Mouse (Mus musculus) cerebellum, postnatal 36 days (tissue): Measurements from ENCODE around the gene H2-DMb2.
A peak's percentile ranks its signal among the peaks of the same experiment; 100 is the strongest.

ENCODE experiments used
- DNase-seq, 2 experiments: peaks; one replicate each; pipeline ENCODE4 v3.0.0; 2021 to 2022; ENCODE audit warnings: mixed read lengths in 2 of 2

The H2-DMb2 gene

GRCm38 (mm10) chr17:34119249-34120179 is 23.6 kb upstream of the H2-DMb2 start, which contains the start of gene H2-DMa:
TSS of gene H2-DMa (plus strand) at chr17:34119541.
- DNase-seq: peak; percentile 99

GRCm38 (mm10) chr17:34120180-34120723 is 22.9 kb upstream of the H2-DMb2 start:
- DNase-seq: peak; percentile 84 to 90

DNA sequence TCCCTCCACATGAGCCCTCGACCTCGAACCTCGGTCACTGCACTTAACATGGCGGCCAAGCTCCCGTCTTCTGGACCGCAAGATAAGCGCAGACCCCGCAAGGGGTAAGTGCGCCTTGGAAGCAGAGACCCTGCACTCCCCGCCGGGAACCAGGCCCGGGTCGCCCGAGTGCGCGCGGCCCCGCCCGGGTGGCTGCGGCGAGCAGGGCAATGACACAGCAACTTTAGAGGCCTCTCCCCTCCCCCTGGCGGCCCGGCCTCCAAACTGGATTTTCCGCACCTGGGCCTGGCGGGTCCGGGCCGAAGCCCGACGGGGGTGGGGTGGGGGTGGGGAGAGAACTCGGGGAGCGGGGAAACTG is 22.3 kb upstream of the H2-DMb2 start:
- DNase-seq: peak; percentile 80 to 82

GRCm38 (mm10) chr17:34121172-34121878 is 21.8 kb upstream of the H2-DMb2 start:
- peak; percentile 75 to 77 for DNase-seq

- peak; percentile 70 to 73 for DNase-seq
Measured at GRCm38 (mm10) chr17:34121879-34122187, 21.3 kb upstream of the H2-DMb2 start.

GRCm38 (mm10) chr17:34122188-34122984 is 20.7 kb upstream of the H2-DMb2 start, which contains the start of gene Brd2:
TSS of gene Brd2 (minus strand) at chr17:34122634.
- DNase-seq: peak; percentile 97 to 98

- DNase-seq: no peak
Measured at GRCm38 (mm10) chr17:34123111-34123510, 20.0 kb upstream of the H2-DMb2 start.

DNA sequence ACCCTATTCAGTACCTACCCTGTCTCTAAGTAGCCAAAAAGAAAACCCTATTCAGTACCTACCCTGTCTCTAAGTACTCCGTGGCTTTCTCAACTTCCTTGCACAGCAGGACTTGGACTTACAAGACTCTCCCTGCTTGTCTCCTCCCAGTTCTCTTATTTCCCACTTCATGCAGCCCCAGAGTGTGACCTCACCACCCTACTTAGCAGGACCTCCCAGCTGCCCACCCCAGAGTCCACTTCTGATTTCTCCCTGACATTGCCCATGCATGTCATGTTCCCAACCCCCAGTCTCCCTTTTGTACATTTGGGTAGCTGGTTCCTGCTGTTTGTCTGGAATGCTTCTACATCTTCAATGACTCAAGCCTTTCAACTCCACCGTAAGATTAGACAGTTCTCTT is 19.6 kb upstream of the H2-DMb2 start:
- no peak for DNase-seq

DNA sequence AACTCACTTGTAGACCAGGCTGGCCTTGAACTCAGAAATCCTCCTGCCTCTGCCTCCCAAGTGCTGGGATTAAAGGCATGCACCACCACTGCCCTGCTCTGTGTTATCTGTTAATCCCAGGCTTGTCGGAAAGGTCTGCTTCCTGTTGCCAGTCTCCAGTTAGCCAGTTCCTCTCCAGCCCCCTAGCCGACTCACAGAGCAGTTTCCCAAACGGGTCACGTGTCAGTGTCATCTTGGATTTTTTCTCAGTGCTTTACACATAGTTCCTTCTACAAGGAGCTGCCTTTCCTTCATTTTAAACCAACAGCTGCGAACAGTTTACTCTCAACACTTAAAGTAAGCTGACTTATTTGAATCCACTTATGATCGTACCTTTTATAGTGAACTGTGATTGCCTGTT is 18.5 kb upstream of the H2-DMb2 start:
- no peak for DNase-seq

GRCm38 (mm10) chr17:34126826-34127420 is 16.2 kb upstream of the H2-DMb2 start:
- DNase-seq: no peak

GRCm38 (mm10) chr17:34127475-34127874 is 15.6 kb upstream of the H2-DMb2 start:
- peak; percentile 65 to 75 for DNase-seq

- no peak for DNase-seq
Measured at GRCm38 (mm10) chr17:34128264-34128937, 14.7 kb upstream of the H2-DMb2 start.

DNA sequence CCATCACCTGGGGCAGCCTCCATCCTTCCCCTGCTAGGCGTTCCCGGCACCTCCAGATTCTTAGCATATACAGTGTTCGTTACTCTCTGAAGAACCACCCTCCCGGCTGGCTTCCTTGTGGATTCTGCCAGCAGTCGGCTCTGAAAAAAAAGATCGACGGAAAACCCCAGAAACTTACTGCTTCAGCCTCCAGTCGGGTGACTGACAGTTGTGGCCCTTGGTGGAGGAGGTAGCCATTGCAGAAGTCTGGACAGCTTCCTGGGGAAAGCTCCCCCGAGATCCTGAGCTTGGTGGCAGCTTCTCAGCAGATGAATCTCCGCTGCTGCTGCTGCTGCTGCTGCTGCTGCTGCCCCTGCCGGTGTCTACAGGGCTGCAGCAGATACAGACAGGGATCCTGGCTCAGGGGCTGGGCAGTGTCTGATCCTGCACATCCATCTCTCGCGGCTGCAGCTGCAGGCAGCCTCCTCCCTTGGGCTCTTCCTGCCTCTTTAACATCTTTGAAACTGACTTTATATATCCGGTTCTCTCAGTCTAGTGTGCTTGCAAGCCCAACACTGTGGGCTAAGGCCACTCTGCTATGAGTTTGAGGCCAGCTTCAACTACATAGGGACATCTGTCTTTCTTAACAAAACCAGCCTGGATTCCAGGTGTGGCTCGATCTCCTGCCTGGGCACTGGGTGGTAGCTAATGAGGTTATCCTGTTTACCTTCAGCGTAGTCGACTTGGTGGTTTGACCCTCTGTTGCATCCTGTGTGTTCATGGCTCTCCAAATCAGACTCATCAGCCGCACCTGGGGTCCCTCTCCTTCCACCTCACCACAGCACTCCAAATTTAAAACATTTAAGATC is 13.9 kb upstream of the H2-DMb2 start:
- no peak for DNase-seq

DNA sequence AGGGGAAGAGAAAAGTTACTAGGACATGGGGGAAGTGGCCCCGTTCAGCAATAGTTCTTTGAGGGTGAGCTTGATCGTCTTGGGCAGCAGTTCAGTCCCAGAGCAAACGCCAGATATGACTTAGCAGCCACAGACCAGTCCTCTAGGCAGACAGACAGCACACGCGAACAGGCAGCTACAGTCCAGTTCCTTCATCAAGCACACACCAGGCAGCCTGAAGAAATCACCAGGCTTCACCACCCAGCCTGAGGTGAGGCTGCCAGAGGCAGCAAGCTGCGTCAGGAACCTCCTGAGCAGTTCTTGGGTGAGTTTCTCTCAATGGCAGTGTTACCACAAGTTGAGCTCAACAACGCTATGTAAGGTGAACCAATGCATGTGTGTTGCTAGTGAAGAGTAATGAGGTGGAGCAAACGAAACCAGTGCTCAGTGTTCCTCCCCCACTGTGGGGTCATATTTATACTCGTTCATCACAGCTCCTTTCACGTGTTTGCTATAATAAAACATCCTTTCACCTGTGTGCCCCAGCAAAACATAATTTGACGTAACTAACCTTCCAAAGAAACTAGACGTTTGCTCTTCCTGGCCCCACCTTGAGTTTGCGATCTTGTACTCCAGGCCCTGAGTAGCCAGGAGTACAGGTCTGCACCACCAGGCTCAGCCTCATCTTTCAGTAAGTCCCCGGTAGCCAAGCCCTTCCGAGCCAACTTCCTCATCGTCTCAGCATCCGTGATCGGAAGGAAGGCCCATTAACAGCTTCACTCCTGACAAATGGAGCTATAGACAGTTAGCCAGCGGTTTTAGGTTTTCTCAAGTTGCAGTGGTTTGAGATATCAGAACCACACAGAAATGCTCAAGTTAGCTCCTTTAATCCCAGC is 12.8 kb upstream of the H2-DMb2 start:
- no peak for DNase-seq

DNA sequence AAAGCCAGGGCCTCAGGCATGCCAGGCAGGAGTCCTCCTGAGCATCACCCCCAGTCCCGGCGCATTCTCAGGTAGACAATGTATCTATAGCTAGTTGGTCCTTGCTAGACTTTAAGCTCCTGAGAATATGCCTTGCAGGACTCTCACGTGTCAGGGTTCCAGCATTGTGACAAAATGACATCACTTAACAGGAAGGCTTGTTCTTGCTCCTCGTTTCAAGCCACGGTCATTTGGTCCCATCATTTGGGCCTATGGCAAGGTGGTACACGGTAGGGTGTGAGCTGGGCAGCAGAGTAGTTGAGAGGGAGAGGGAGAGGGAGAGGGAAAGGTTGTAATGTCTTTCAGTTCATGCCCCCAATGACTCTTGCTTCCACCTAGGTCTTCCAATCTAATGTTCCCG is 11.2 kb upstream of the H2-DMb2 start:
- DNase-seq: no peak

GRCm38 (mm10) chr17:34133289-34133688 is 9.8 kb upstream of the H2-DMb2 start:
- DNase-seq: no peak

GRCm38 (mm10) chr17:34134451-34134850 is 8.7 kb upstream of the H2-DMb2 start:
- DNase-seq: no peak

DNA sequence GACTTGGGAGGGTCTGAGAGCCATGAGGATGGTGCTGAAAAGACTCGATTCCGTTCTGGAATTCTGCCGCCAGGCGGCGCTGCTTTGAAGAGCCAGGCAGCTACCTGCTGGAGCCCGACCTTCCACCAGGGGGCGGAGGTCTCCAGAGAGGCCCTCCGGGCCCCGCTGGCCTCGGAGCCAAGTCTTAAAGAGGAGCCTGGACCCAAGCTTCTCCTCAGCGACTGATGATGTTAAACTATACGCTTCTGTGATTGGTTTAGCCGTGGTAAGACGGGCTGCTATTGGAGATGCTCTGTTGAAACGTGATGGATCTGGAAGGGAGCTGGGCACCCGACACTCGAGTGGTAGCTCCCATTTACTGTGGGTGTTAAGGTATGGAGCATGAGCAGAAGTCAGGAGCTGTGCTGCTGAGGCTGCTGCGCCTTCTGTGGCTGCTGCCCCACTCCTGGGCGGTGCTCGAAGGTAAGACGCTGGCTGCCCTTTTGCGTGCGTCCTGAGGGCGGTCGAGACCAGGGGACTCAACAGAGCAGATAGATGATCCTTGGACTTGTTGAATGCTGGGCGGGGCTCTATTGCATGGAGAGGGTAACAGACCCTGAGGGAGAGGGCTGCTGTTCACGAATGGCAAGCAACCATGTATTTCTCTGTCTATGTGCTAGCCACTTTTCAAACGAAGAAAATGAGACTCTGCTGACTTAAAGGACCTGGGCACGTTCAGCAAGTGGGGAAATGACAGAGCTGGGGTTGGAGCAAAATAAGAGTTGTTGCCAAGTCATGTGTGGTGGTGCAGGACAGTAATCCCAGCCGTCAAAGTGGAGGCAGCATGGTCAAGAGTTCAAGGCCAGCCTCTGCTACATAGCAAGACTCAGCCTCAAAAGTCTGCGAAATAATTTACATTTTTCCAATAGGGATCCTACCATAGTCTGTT is 7.5 kb upstream of the H2-DMb2 start:
- peak; percentile 98 to 99 for DNase-seq

DNA sequence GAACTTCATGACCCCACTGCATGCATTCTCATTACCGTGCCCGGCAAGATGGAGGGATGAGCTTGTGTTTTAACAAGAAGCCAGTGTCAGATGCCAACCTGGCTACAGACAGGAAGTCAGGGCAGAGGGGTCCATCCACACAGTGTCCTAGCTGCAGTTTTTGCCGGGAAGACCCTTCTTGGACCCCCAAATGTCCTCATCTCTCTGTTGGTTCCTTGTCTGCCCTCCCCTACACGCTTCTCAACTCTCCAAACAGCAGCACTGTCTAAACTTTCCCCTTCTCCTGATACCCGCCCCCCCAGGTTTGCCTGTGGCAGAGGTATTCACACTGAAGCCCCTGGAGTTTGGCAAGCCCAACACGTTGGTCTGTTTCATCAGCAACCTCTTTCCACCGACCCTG is 5.5 kb upstream of the H2-DMb2 start:
- DNase-seq: no peak
